Mouse (Mus musculus) intestine, embryonic 15.5 days (tissue): ENCODE measurements around the gene Tubb1. TPM values are rescaled to one million over a fixed set of nuclear protein-coding genes. Genes with fewer than 3 reads are reported as not detected.

Experiments used
- ATAC-seq: fragments of 200-750 bp; cut with Nextera tagmentation; 2 replicates; pipeline ENCODE4 v1.8.0; 2017; ENCODE audit warnings: moderate TSS enrichment, moderate library complexity
- H3K27ac ChIP-seq: fragments of 300-500 bp; sonication (generic); 2 replicates; pipeline ENCODE4 v1.5.1; 2015; ENCODE audit warnings: mild to moderate bottlenecking, inconsistent platforms
- H3K27me3 ChIP-seq: fragments of 300-500 bp; sonication (generic); replicated peaks from 2 replicates; pipeline ENCODE4 v1.6.1; 2015; ENCODE audit warnings: inconsistent platforms
- H3K36me3 ChIP-seq: fragments of 300-500 bp; sonication (generic); 2 replicates; pipeline ENCODE4 v1.6.1; 2015; ENCODE audit warnings: inconsistent platforms
- H3K4me1 ChIP-seq: fragments of 300-500 bp; sonication (generic); replicated peaks from 2 replicates; pipeline ENCODE4 v1.6.1; 2015; ENCODE audit warnings: inconsistent platforms
- H3K4me2 ChIP-seq: fragments of 300-500 bp; sonication (generic); replicated peaks from 2 replicates; pipeline ENCODE4 v1.6.1; 2015; ENCODE audit warnings: mild to moderate bottlenecking, inconsistent platforms
- H3K4me3 ChIP-seq: fragments of 300-500 bp; sonication (generic); replicated peaks from 2 replicates; pipeline ENCODE4 v1.5.1; 2015; ENCODE audit warnings: inconsistent platforms
- H3K9ac ChIP-seq: fragments of 300-500 bp; sonication (generic); 2 replicates; pipeline ENCODE4 v1.6.1; 2015; ENCODE audit warnings: inconsistent platforms
- H3K9me3 ChIP-seq: fragments of 300-500 bp; sonication (generic); 2 replicates; pipeline ENCODE4 v1.6.1; 2016; ENCODE audit warnings: inconsistent platforms
- WGBS: fragments of 180-500 bp; shearing (Covaris S2); methylation state at CpG from one replicate; pipeline ENCODE4 v1.1.7; 2015; 5-methylcytosine and 5-hydroxymethylcytosine counted together
- polyA plus RNA-seq: library from polyadenylated mRNA; unstranded; fragments of >200 nt; fragmentation: Nextera tagmentation; extraction: Ambion mirVana; gene quantifications from 2 replicates; pipeline ENCODE4 v1.2.1, GENCODE M21; 2015

Gene Tubb1
- polyA plus RNA-seq, 1 experiment from 2014 or later: 1.1 TPM

- H3K27me3 ChIP-seq: no peaks in the 10 kb centered on the region
- no peak overlapping the region for H3K27ac ChIP-seq
- H3K4me1 ChIP-seq: peaks cover 26% of the 10 kb centered on the region
- H3K4me3 ChIP-seq: no peak overlapping the region
- peaks cover 13% of the 10 kb centered on the region; the same call in 1 of the 2 replicates for H3K36me3 ChIP-seq
- 87% methylated on average over 26 of the region's 26 CpGs for WGBS
- H3K9ac ChIP-seq: no peak overlapping the region
- no peaks in the 10 kb centered on the region for H3K9me3 ChIP-seq
- no peak for ATAC-seq
- no peak overlapping the region for H3K4me2 ChIP-seq
These were observed 14.3 kb upstream of the Tubb1 start for GRCm38 (mm10) chr2:174436076-174436701.

GRCm38 (mm10) chr2:174436916-174437696 is 13.4 kb upstream of the Tubb1 start:
- Histone ChIP-seq H3K4me2 (peak overlapping the region; percentile 89; the same call in 1 of the 2 replicates), H3K27ac (no peak overlapping the region), H3K4me3 (0 out of 2 replicates have a peak overlapping the region, but pooled peaks have one; percentile 59), H3K36me3 (peaks cover 13% of the 10 kb centered on the region; the same call in 1 of the 2 replicates), H3K9me3 (no peaks in the 10 kb centered on the region), H3K9ac (no peak overlapping the region), H3K27me3 (no peaks in the 10 kb centered on the region), H3K4me1 (peaks cover 29% of the 10 kb centered on the region)
- 93% methylated on average over 7 of the region's 7 CpGs for WGBS
- ATAC-seq: no peak

- peaks cover 9% of the 10 kb centered on the region; the same call in 1 of the 2 replicates for H3K36me3 ChIP-seq
- ATAC-seq: 0 out of 2 replicates have a peak, but pooled peaks have one; percentile 1
- 0 out of 2 replicates have a peak overlapping the region, but pooled peaks have one; percentile 54 for H3K9ac ChIP-seq
- H3K4me3 ChIP-seq: peak overlapping the region; percentile 59
- H3K27me3 ChIP-seq: no peaks in the 10 kb centered on the region
- peak overlapping the region; percentile 89 for H3K4me2 ChIP-seq
- WGBS: 83% methylated on average over 4 of the region's 4 CpGs
- peaks cover 29% of the 10 kb centered on the region for H3K4me1 ChIP-seq
- no peaks in the 10 kb centered on the region for H3K9me3 ChIP-seq
- no peak overlapping the region for H3K27ac ChIP-seq
These were observed 12.9 kb upstream of the Tubb1 start for GRCm38 (mm10) chr2:174437697-174437982.

- Histone ChIP-seq H3K27me3 (no peaks in the 10 kb centered on the region), H3K4me1 (peaks cover 31% of the 10 kb centered on the region), H3K27ac (0 out of 2 replicates have a peak overlapping the region, but pooled peaks have one; percentile 36), H3K9ac (peak overlapping the region; percentile 54), H3K9me3 (no peaks in the 10 kb centered on the region), H3K4me2 (peak overlapping the region; percentile 89), H3K4me3 (peak overlapping the region; percentile 59), H3K36me3 (peaks cover 7% of the 10 kb centered on the region; the same call in 1 of the 2 replicates)
- ATAC-seq: 0 out of 2 replicates have a peak, but pooled peaks have one; percentile 1
- WGBS: 63% methylated on average over 11 of the region's 11 CpGs
These were observed 12.3 kb upstream of the Tubb1 start for GRCm38 (mm10) chr2:174438181-174438580.

GRCm38 (mm10) chr2:174438737-174439449 is 11.6 kb upstream of the Tubb1 start, which contains the start of gene Ctsz:
Ctsz (minus strand) TSS chr2:174439039.
- H3K36me3 ChIP-seq: 0 out of 2 replicates have a peak, but pooled peaks cover 2% of the 10 kb centered on the region
- peak; percentile 86 for ATAC-seq
- H3K4me2 ChIP-seq: peak within 1 kb of the TSS; percentile 89
- under 1% methylated on average over 38 of the region's 38 CpGs for WGBS
- peak within 1 kb of the TSS; percentile 36; the same call in 1 of the 2 replicates for H3K27ac ChIP-seq
- H3K9ac ChIP-seq: peak within 1 kb of the TSS; percentile 54
- H3K27me3 ChIP-seq: no peaks in the 10 kb centered on the region
- peaks cover 32% of the 10 kb centered on the region for H3K4me1 ChIP-seq
- H3K9me3 ChIP-seq: no peaks in the 10 kb centered on the region
- peak within 1 kb of the TSS; percentile 59 for H3K4me3 ChIP-seq

GRCm38 (mm10) chr2:174439450-174439838 is 11.1 kb upstream of the Tubb1 start:
- Histone ChIP-seq H3K9me3 (no peaks in the 10 kb centered on the region), H3K4me3 (no peak overlapping the region), H3K4me2 (peak overlapping the region; percentile 89), H3K27ac (no peak overlapping the region), H3K36me3 (0 out of 2 replicates have a peak, but pooled peaks cover 2% of the 10 kb centered on the region), H3K4me1 (peaks cover 32% of the 10 kb centered on the region), H3K9ac (no peak overlapping the region), H3K27me3 (no peaks in the 10 kb centered on the region)
- no peak for ATAC-seq
- WGBS: 59% methylated on average over 5 of the region's 5 CpGs

GRCm38 (mm10) chr2:174439961-174440360 is 10.5 kb upstream of the Tubb1 start:
- H3K9me3 ChIP-seq: no peaks in the 10 kb centered on the region
- WGBS: 85% methylated on average over 9 of the region's 9 CpGs

GRCm38 (mm10) chr2:174441898-174442297 is 8.6 kb upstream of the Tubb1 start:
- ATAC-seq: no peak
- Histone ChIP-seq H3K9ac (no peak overlapping the region), H3K4me2 (no peak overlapping the region), H3K9me3 (no peaks in the 10 kb centered on the region), H3K27ac (no peak overlapping the region), H3K36me3 (no peaks in the 10 kb centered on the region), H3K4me3 (no peak overlapping the region), H3K4me1 (peaks cover 26% of the 10 kb centered on the region), H3K27me3 (no peaks in the 10 kb centered on the region)
- WGBS: 58% methylated on average over 4 of the region's 4 CpGs

More at GRCm38 (mm10) chr2:174439961-174440360, 10.5 kb upstream of the Tubb1 start:
- peaks cover 32% of the 10 kb centered on the region for H3K4me1 ChIP-seq
- H3K27ac ChIP-seq: no peak overlapping the region
- H3K36me3 ChIP-seq: 0 out of 2 replicates have a peak, but pooled peaks cover 2% of the 10 kb centered on the region
- no peak for ATAC-seq
- no peaks in the 10 kb centered on the region for H3K27me3 ChIP-seq
- no peak overlapping the region for H3K9ac ChIP-seq
- H3K4me2 ChIP-seq: no peak overlapping the region
- no peak overlapping the region for H3K4me3 ChIP-seq

- no peak overlapping the region for H3K9ac ChIP-seq
- no peaks in the 10 kb centered on the region for H3K36me3 ChIP-seq
- no peaks in the 10 kb centered on the region for H3K27me3 ChIP-seq
- peaks cover 21% of the 10 kb centered on the region for H3K4me1 ChIP-seq
- no peak overlapping the region for H3K4me3 ChIP-seq
- 62% methylated on average over 9 of the region's 9 CpGs for WGBS
- peak overlapping the region; percentile 40; the same call in 1 of the 2 replicates for H3K27ac ChIP-seq
- no peaks in the 10 kb centered on the region for H3K9me3 ChIP-seq
- peak; percentile 11; the same call in 1 of the 2 replicates for ATAC-seq
- no peak overlapping the region for H3K4me2 ChIP-seq
These were observed 8.0 kb upstream of the Tubb1 start for GRCm38 (mm10) chr2:174442460-174442859.

- H3K9me3 ChIP-seq: no peaks in the 10 kb centered on the region
- H3K27ac ChIP-seq: no peak overlapping the region
- no peak for ATAC-seq
- H3K9ac ChIP-seq: no peak overlapping the region
- H3K4me3 ChIP-seq: no peak overlapping the region
- H3K36me3 ChIP-seq: no peaks in the 10 kb centered on the region
- peaks cover 15% of the 10 kb centered on the region for H3K4me1 ChIP-seq
- no peaks in the 10 kb centered on the region for H3K27me3 ChIP-seq
- 44% methylated on average over 2 of the region's 2 CpGs for WGBS
- H3K4me2 ChIP-seq: no peak overlapping the region
These were observed 7.4 kb upstream of the Tubb1 start for GRCm38 (mm10) chr2:174443046-174443445.

- Histone ChIP-seq H3K4me3 (no peak overlapping the region), H3K9me3 (no peaks in the 10 kb centered on the region), H3K27ac (no peak overlapping the region), H3K27me3 (no peaks in the 10 kb centered on the region), H3K4me1 (0 out of 2 replicates have a peak, but pooled peaks cover 6% of the 10 kb centered on the region), H3K9ac (no peak overlapping the region), H3K36me3 (no peaks in the 10 kb centered on the region), H3K4me2 (no peak overlapping the region)
- WGBS: 72% methylated on average over 7 of the region's 7 CpGs
- ATAC-seq: no peak
These were observed 6.1 kb upstream of the Tubb1 start for GRCm38 (mm10) chr2:174444359-174444758.

- H3K9me3 ChIP-seq: no peaks in the 10 kb centered on the region
- H3K27me3 ChIP-seq: no peaks in the 10 kb centered on the region
- H3K4me3 ChIP-seq: no peak overlapping the region
- no peak overlapping the region for H3K4me2 ChIP-seq
- H3K9ac ChIP-seq: no peak overlapping the region
- no peak overlapping the region for H3K27ac ChIP-seq
- ATAC-seq: no peak
- no peaks in the 10 kb centered on the region for H3K36me3 ChIP-seq
- WGBS: 80% methylated on average over 6 of the region's 6 CpGs
- 0 out of 2 replicates have a peak, but pooled peaks cover 6% of the 10 kb centered on the region for H3K4me1 ChIP-seq
These were observed 5.5 kb upstream of the Tubb1 start for GRCm38 (mm10) chr2:174445018-174445417.
